Mouse (Mus musculus) midbrain, embryonic 16.5 days (tissue): ENCODE results near the gene Nmur1. TPM values are rescaled to one million over a fixed set of nuclear protein-coding genes. Genes with fewer than 3 reads are reported as not detected.

Source experiments
- ATAC-seq: fragments of 200-750 bp; cut with Nextera tagmentation; 2 replicates; pipeline ENCODE4 v1.8.0; 2017; ENCODE audit warnings: moderate TSS enrichment
- H3K27ac ChIP-seq: fragments of 300-500 bp; sonication (generic); 2 replicates; pipeline ENCODE4 v1.5.1; 2014; ENCODE audit warnings: mild to moderate bottlenecking, low read length, mixed read lengths
- H3K27me3 ChIP-seq: fragments of 300-500 bp; sonication (generic); 2 replicates; pipeline ENCODE4 v1.6.1; 2014; ENCODE audit warnings: low read depth, low read length, mixed read lengths; ENCODE audit not compliant: control insufficient read depth, insufficient read depth
- H3K36me3 ChIP-seq: fragments of 300-500 bp; sonication (generic); 2 replicates; pipeline ENCODE4 v1.6.1; 2014; ENCODE audit warnings: mild to moderate bottlenecking, low read length, moderate library complexity, mixed read lengths; ENCODE audit not compliant: control insufficient read depth, insufficient read depth
- H3K4me1 ChIP-seq: fragments of 300-500 bp; sonication (generic); 2 replicates; pipeline ENCODE4 v1.6.1; 2014; ENCODE audit warnings: mild to moderate bottlenecking, low read length, mixed read lengths; ENCODE audit not compliant: control insufficient read depth, insufficient read depth
- H3K4me2 ChIP-seq: fragments of 300-500 bp; sonication (generic); 2 replicates; pipeline ENCODE4 v1.6.1; 2014; ENCODE audit warnings: mild to moderate bottlenecking, low read length, mixed read lengths
- H3K4me3 ChIP-seq: fragments of 300-500 bp; sonication (generic); 2 replicates; pipeline ENCODE4 v1.5.1; 2014; ENCODE audit warnings: low read depth, mild to moderate bottlenecking, low read length, moderate library complexity, mixed read lengths
- H3K9ac ChIP-seq: fragments of 300-500 bp; sonication (generic); 2 replicates; pipeline ENCODE4 v1.6.1; 2014; ENCODE audit warnings: low read depth, low read length, mixed read lengths
- H3K9me3 ChIP-seq: fragments of 300-500 bp; sonication (generic); replicated peaks from 2 replicates; pipeline ENCODE4 v1.6.1; 2014; ENCODE audit warnings: mild to moderate bottlenecking, low read length, mixed read lengths; ENCODE audit not compliant: control insufficient read depth, poor library complexity, severe bottlenecking
- WGBS: fragments of 180-500 bp; shearing (Covaris S2); extraction: QIAGEN DNeasy Blood & Tissue Kit; methylation state at CpG from one replicate; pipeline ENCODE4 v1.1.7; 2014; 5-methylcytosine and 5-hydroxymethylcytosine counted together
- polyA plus RNA-seq: library from polyadenylated mRNA; unstranded; fragments of >200 nt; fragmentation: Nextera tagmentation; extraction: Ambion mirVana; gene quantifications from 2 replicates; pipeline ENCODE4 v1.2.1, GENCODE M21; 2015

The Nmur1 gene
- polyA plus RNA-seq, 1 experiment from 2014 or later: 0.11 TPM

GRCm38 (mm10) chr1:86406914-86407313 lies 19.1 kb downstream of the Nmur1 start:
- Histone ChIP-seq H3K4me3 (no peak overlapping the region), H3K27me3 (no peaks in the 10 kb centered on the region), H3K9me3 (no peaks in the 10 kb centered on the region), H3K4me1 (no peaks in the 10 kb centered on the region), H3K27ac (no peak overlapping the region), H3K4me2 (no peak overlapping the region), H3K9ac (no peak overlapping the region), H3K36me3 (no peaks in the 10 kb centered on the region)
- ATAC-seq: no peak
- 80% methylated on average over 8 of the region's 8 CpGs for WGBS

GRCm38 (mm10) chr1:86406313-86406712 lies 19.7 kb downstream of the Nmur1 start:
- H3K4me1 ChIP-seq: no peaks in the 10 kb centered on the region
- no peak overlapping the region for H3K9ac ChIP-seq
- no peak overlapping the region for H3K4me2 ChIP-seq
- no peaks in the 10 kb centered on the region for H3K9me3 ChIP-seq
- no peak overlapping the region for H3K27ac ChIP-seq
- H3K36me3 ChIP-seq: no peaks in the 10 kb centered on the region
- ATAC-seq: no peak
- WGBS: 81% methylated on average over 4 of the region's 4 CpGs
- no peaks in the 10 kb centered on the region for H3K27me3 ChIP-seq
- no peak overlapping the region for H3K4me3 ChIP-seq

GRCm38 (mm10) chr1:86404834-86405233 lies 21.2 kb downstream of the Nmur1 start:
- no peak for ATAC-seq
- no peak overlapping the region for H3K4me3 ChIP-seq
- WGBS: 60% methylated on average over 5 of the region's 5 CpGs

GRCm38 (mm10) chr1:86400096-86400754 lies 25.8 kb downstream of the Nmur1 start:
- Histone ChIP-seq H3K9me3 (no peaks in the 10 kb centered on the region), H3K4me1 (no peaks in the 10 kb centered on the region)
- WGBS: 78% methylated on average over 8 of the region's 8 CpGs

More at GRCm38 (mm10) chr1:86404834-86405233, 21.2 kb downstream of the Nmur1 start:
- H3K4me2 ChIP-seq: no peak overlapping the region
- H3K9me3 ChIP-seq: no peaks in the 10 kb centered on the region
- H3K9ac ChIP-seq: no peak overlapping the region
- no peak overlapping the region for H3K27ac ChIP-seq
- no peaks in the 10 kb centered on the region for H3K4me1 ChIP-seq
- H3K27me3 ChIP-seq: no peaks in the 10 kb centered on the region
- no peaks in the 10 kb centered on the region for H3K36me3 ChIP-seq

GRCm38 (mm10) chr1:86399322-86399721 lies 26.7 kb downstream of the Nmur1 start:
- no peak for ATAC-seq
- no peaks in the 10 kb centered on the region for H3K9me3 ChIP-seq
- no peak overlapping the region for H3K9ac ChIP-seq

More at GRCm38 (mm10) chr1:86400096-86400754, 25.8 kb downstream of the Nmur1 start:
- Histone ChIP-seq H3K27me3 (no peaks in the 10 kb centered on the region), H3K36me3 (no peaks in the 10 kb centered on the region), H3K27ac (no peak overlapping the region), H3K4me3 (no peak overlapping the region), H3K4me2 (no peak overlapping the region), H3K9ac (no peak overlapping the region)
- no peak for ATAC-seq

GRCm38 (mm10) chr1:86398222-86398621 lies 27.8 kb downstream of the Nmur1 start:
- Histone ChIP-seq H3K36me3 (no peaks in the 10 kb centered on the region), H3K4me3 (no peak overlapping the region), H3K9me3 (no peaks in the 10 kb centered on the region), H3K4me2 (no peak overlapping the region), H3K4me1 (no peaks in the 10 kb centered on the region), H3K9ac (no peak overlapping the region), H3K27ac (no peak overlapping the region), H3K27me3 (no peaks in the 10 kb centered on the region)
- no peak for ATAC-seq
- WGBS: 77% methylated on average over 7 of the region's 7 CpGs

More at GRCm38 (mm10) chr1:86399322-86399721, 26.7 kb downstream of the Nmur1 start:
- H3K4me3 ChIP-seq: no peak overlapping the region
- no peak overlapping the region for H3K27ac ChIP-seq
- no peaks in the 10 kb centered on the region for H3K27me3 ChIP-seq
- no peak overlapping the region for H3K4me2 ChIP-seq
- no peaks in the 10 kb centered on the region for H3K4me1 ChIP-seq
- no peaks in the 10 kb centered on the region for H3K36me3 ChIP-seq
- WGBS: 82% methylated on average over 3 of the region's 3 CpGs

- 84% methylated on average over 8 of the region's 8 CpGs for WGBS
- no peak overlapping the region for H3K4me3 ChIP-seq
- H3K4me2 ChIP-seq: no peak overlapping the region
These were observed 28.4 kb downstream of the Nmur1 start for GRCm38 (mm10) chr1:86397621-86398020.

GRCm38 (mm10) chr1:86395897-86396296 lies 30.1 kb downstream of the Nmur1 start:
- H3K27ac ChIP-seq: no peak overlapping the region
- H3K9me3 ChIP-seq: no peaks in the 10 kb centered on the region
- no peak for ATAC-seq
- no peaks in the 10 kb centered on the region for H3K36me3 ChIP-seq
- no peaks in the 10 kb centered on the region for H3K4me1 ChIP-seq
- H3K9ac ChIP-seq: no peak overlapping the region
- no peak overlapping the region for H3K4me2 ChIP-seq
- no peak overlapping the region for H3K4me3 ChIP-seq
- whole genome bisulfite sequencing: 69% methylated on average over 7 of the region's 7 CpGs
- no peaks in the 10 kb centered on the region for H3K27me3 ChIP-seq

More at GRCm38 (mm10) chr1:86397621-86398020, 28.4 kb downstream of the Nmur1 start:
- H3K9ac ChIP-seq: no peak overlapping the region
- no peaks in the 10 kb centered on the region for H3K9me3 ChIP-seq
- ATAC-seq: no peak
- no peaks in the 10 kb centered on the region for H3K36me3 ChIP-seq
- H3K27ac ChIP-seq: no peak overlapping the region
- no peaks in the 10 kb centered on the region for H3K27me3 ChIP-seq
- no peaks in the 10 kb centered on the region for H3K4me1 ChIP-seq

- Histone ChIP-seq H3K27me3 (no peaks in the 10 kb centered on the region), H3K9ac (no peak overlapping the region), H3K27ac (no peak overlapping the region), H3K4me2 (no peak overlapping the region), H3K4me3 (no peak overlapping the region), H3K9me3 (no peaks in the 10 kb centered on the region), H3K4me1 (no peaks in the 10 kb centered on the region), H3K36me3 (no peaks in the 10 kb centered on the region)
- 90% methylated on average over 3 of the region's 3 CpGs for WGBS
- no peak for ATAC-seq
These were observed 31.8 kb downstream of the Nmur1 start for GRCm38 (mm10) chr1:86394246-86394645.
